Mouse (Mus musculus) intestine, postnatal 0 days (tissue): ENCODE data around the gene Frat1. TPM values are rescaled to one million over a fixed set of nuclear protein-coding genes. Genes with fewer than 3 reads are reported as not detected.
A peak's percentile ranks its signal among the peaks of the same experiment; 100 is the strongest.

Source experiments
- ATAC-seq: fragments of 200-750 bp; cut with Nextera tagmentation; 2 replicates; pipeline ENCODE4 v1.8.0; 2017; ENCODE audit warnings: mild to moderate bottlenecking, moderate TSS enrichment, moderate library complexity
- H3K27ac ChIP-seq: fragments of 300-500 bp; sonication (generic); 2 replicates; pipeline ENCODE4 v1.5.1; 2014; ENCODE audit warnings: mild to moderate bottlenecking, low read depth, low read length, moderate library complexity
- H3K27me3 ChIP-seq: fragments of 300-500 bp; sonication (generic); replicated peaks from 2 replicates; pipeline ENCODE4 v1.6.1; 2014; ENCODE audit warnings: low read length, mixed read lengths; ENCODE audit not compliant: control insufficient read depth, insufficient read depth
- H3K36me3 ChIP-seq: fragments of 300-500 bp; sonication (generic); 2 replicates; pipeline ENCODE4 v1.6.1; 2014; ENCODE audit warnings: mild to moderate bottlenecking, moderate library complexity; ENCODE audit not compliant: control insufficient read depth, insufficient read depth
- H3K4me1 ChIP-seq: fragments of 300-500 bp; sonication (generic); replicated peaks from 2 replicates; pipeline ENCODE4 v1.6.1; 2014; ENCODE audit warnings: antibody characterized with exemption, low read length, mixed read lengths; ENCODE audit not compliant: control insufficient read depth, insufficient read depth
- H3K4me2 ChIP-seq: fragments of 300-500 bp; sonication (generic); replicated peaks from 2 replicates; pipeline ENCODE4 v1.6.1; 2014; ENCODE audit warnings: low read depth, mild to moderate bottlenecking, moderate library complexity
- H3K4me3 ChIP-seq: fragments of 300-500 bp; sonication (generic); 2 replicates; pipeline ENCODE4 v1.5.1; 2014; ENCODE audit warnings: low read depth, low read length
- H3K9ac ChIP-seq: fragments of 300-500 bp; sonication (generic); 2 replicates; pipeline ENCODE4 v1.6.1; 2014; ENCODE audit warnings: mild to moderate bottlenecking, low read depth, low read length
- H3K9me3 ChIP-seq: fragments of 300-500 bp; sonication (generic); 2 replicates; pipeline ENCODE4 v1.6.1; 2016; ENCODE audit warnings: mixed run types; ENCODE audit not compliant: control insufficient read depth
- CTCF ChIP-seq: sonication (generic); IDR thresholded peaks from 2 replicates; pipeline ENCODE4 v1.5.1; 2016; ENCODE audit warnings: low read depth, mild to moderate bottlenecking, control low read depth, antibody characterized with exemption, moderate library complexity
- WGBS: fragments of 180-500 bp; shearing (Covaris S2); extraction: QIAGEN DNeasy Blood & Tissue Kit; methylation state at CpG from one replicate; pipeline ENCODE4 v1.1.7; 2014; 5-methylcytosine and 5-hydroxymethylcytosine counted together
- polyA plus RNA-seq: library from polyadenylated mRNA; unstranded; fragments of >200 nt; fragmentation: Nextera tagmentation; extraction: Ambion mirVana; gene quantifications from 2 replicates; pipeline ENCODE4 v1.2.1, GENCODE M21; 2015

Gene Frat1
- polyA plus RNA-seq, 1 experiment from 2014 or later = 8.3 TPM

DNA sequence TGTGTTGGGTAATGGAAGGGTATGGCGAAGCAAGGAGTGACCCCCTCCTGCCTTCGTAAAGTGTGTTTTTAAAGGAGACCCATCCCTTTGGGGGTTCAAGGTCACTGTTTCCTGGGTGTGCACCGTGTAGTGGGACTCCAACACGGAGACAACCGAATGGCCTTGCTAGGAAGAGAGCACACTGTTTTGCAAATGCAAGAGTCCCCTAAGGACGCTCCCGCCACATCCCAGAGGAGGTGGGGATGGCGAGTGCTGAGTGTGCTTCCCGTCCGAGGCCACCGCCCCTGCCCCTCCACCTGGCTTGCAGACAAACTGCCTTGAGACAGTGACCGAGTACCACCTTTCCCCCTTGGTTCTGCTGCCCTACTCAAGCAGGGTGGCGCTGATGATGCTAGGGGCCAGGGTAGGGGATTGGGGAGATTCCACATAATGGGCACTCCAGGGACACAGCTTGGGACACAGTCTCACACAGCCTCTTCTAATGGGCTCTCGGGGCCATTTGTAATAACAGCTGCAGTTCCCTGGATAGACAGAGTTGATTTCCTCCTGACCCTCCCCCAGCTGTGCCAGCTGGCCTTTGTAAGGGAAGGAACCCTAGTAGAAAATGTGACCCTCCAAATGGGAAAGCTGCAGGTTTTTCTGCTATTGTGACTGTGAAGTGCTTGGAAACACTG is 2.1 kb downstream of the Frat1 start:
- TF ChIP-seq CTCF = no peak
- 12% methylated on average over 14 of the region's 14 CpGs for WGBS
- H3K4me3 ChIP-seq = peak overlapping the region; percentile 65
- H3K27me3 ChIP-seq = no peaks in the 10 kb centered on the region
- peak overlapping the region; percentile 99 for H3K4me2 ChIP-seq
- ATAC-seq = no peak
- H3K4me1 ChIP-seq = 0 out of 2 replicates have a peak, but pooled peaks cover 5% of the 10 kb centered on the region
- no peaks in the 10 kb centered on the region for H3K36me3 ChIP-seq
- no peak overlapping the region; the same call in 1 of the 2 replicates for H3K9ac ChIP-seq
- H3K9me3 ChIP-seq = no peaks in the 10 kb centered on the region
- no peak overlapping the region for H3K27ac ChIP-seq

DNA sequence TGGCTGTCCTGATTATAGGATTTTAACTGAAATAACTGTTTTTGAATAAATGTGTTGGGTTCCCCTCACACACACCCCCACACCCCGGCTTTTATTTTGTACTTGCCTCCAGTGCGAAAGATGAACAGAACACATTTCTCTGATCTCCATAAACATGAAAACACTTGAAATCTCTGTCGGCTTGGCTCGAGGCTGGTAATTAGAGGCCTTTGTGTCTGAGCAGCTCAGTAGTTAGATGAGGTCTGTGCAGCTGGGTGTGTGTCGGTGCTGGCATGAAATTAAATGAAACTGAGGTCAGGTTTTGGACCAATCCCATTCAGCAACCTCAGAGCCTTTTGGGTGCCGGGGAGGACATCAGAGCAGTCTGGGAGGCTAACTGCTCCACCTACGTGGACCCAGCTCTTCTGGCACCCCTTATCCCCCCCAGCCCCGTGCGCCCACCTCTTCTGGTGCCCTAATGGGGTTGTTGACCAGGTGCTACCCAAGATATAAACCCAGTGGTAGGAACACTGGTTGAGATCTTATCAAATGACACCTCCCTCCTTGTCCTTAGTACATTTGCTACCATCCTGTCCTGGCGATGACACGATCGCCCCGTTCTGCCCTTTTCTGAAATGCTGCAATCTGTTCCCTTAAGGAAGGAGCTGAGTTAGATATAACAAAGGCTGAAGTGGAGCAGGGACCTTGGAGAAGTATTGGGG is 2.9 kb downstream of the Frat1 start:
- Histone ChIP-seq H3K36me3 (no peaks in the 10 kb centered on the region), H3K4me1 (0 out of 2 replicates have a peak, but pooled peaks cover 5% of the 10 kb centered on the region), H3K4me2 (peak overlapping the region; percentile 99), H3K27me3 (no peaks in the 10 kb centered on the region), H3K9ac (no peak overlapping the region), H3K4me3 (no peak overlapping the region), H3K9me3 (no peaks in the 10 kb centered on the region), H3K27ac (no peak overlapping the region)
- no peak for TF ChIP-seq CTCF
- ATAC-seq = no peak
- 74% methylated on average over 13 of the region's 13 CpGs for WGBS

- WGBS = 53% methylated on average over 6 of the region's 6 CpGs
- Histone ChIP-seq H3K27me3 (no peaks in the 10 kb centered on the region), H3K4me1 (0 out of 2 replicates have a peak, but pooled peaks cover 5% of the 10 kb centered on the region), H3K4me2 (no peak overlapping the region), H3K9me3 (no peaks in the 10 kb centered on the region), H3K4me3 (no peak overlapping the region), H3K36me3 (no peaks in the 10 kb centered on the region), H3K9ac (no peak overlapping the region), H3K27ac (no peak overlapping the region)
- no peak for ATAC-seq
- no peak for TF ChIP-seq CTCF
Measured at GRCm38 (mm10) chr19:41835407-41835806, 5.6 kb downstream of the Frat1 start.

- peak overlapping the region; percentile 47; the same call in 1 of the 2 replicates for H3K4me2 ChIP-seq
- under 1% methylated on average over 6 of the region's 6 CpGs for WGBS
Measured at GRCm38 (mm10) chr19:41835816-41836215, 6.0 kb downstream of the Frat1 start.

GRCm38 (mm10) chr19:41836719-41837118 is 6.9 kb downstream of the Frat1 start:
- H3K9me3 ChIP-seq = no peaks in the 10 kb centered on the region
- peaks cover under 1% of the 10 kb centered on the region; the same call in 1 of the 2 replicates for H3K4me1 ChIP-seq
- no peaks in the 10 kb centered on the region for H3K27me3 ChIP-seq
- H3K4me2 ChIP-seq = no peak overlapping the region
- 27% methylated on average over 3 of the region's 3 CpGs for WGBS
- H3K36me3 ChIP-seq = no peaks in the 10 kb centered on the region
- no peak for ATAC-seq
- no peak overlapping the region for H3K4me3 ChIP-seq
- no peak overlapping the region for H3K27ac ChIP-seq
- no peak for TF ChIP-seq CTCF
- no peak overlapping the region for H3K9ac ChIP-seq

More at GRCm38 (mm10) chr19:41835816-41836215, 6.0 kb downstream of the Frat1 start:
- Histone ChIP-seq H3K9me3 (no peaks in the 10 kb centered on the region), H3K27ac (no peak overlapping the region), H3K4me3 (no peak overlapping the region), H3K27me3 (no peaks in the 10 kb centered on the region), H3K4me1 (0 out of 2 replicates have a peak, but pooled peaks cover 5% of the 10 kb centered on the region), H3K9ac (no peak overlapping the region), H3K36me3 (no peaks in the 10 kb centered on the region)
- peak; percentile 56 for ATAC-seq
- no peak for TF ChIP-seq CTCF

DNA sequence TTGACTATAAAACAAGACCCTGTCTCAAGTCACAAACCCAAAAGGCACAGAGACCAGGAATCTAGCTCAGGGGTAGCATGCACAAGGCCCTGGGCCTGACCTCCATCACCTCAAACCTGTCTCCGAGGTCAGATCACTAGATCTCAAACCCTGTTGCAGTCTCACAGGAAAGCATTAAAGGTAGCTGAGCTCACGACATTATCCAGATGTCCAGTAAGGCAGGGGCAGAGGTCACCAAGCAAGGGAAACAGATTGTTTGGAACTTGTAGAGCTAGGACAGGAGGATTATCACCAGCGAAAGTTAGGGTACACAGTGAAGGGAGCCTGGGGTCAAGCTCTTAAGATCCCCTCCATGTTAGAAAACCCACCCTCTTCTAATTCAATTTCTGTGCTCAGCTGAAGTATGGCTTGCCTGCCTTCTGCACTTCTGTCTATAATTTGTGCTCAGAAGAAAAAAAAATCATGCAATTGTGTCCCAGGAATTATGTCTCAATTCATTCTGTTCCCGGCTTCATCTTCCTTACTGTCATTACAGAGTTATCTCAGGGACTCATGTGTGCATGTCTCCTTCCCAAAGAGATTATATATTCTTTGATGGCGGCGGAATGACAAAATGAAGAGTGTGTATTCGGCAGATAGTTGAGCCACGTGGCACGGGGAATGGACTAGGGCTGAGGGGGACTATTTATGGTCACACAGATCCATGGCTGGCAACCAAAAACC is 7.6 kb downstream of the Frat1 start:
- H3K4me2 ChIP-seq = peak overlapping the region; percentile 51
- H3K9ac ChIP-seq = no peak overlapping the region
- WGBS = 23% methylated on average over 9 of the region's 9 CpGs
- H3K36me3 ChIP-seq = no peaks in the 10 kb centered on the region
- no peaks in the 10 kb centered on the region for H3K9me3 ChIP-seq
- no peaks in the 10 kb centered on the region; the same call in 1 of the 2 replicates for H3K4me1 ChIP-seq
- no peaks in the 10 kb centered on the region for H3K27me3 ChIP-seq
- TF ChIP-seq CTCF = no peak
- H3K4me3 ChIP-seq = peak overlapping the region; percentile 11; the same call in 1 of the 2 replicates
- H3K27ac ChIP-seq = peak overlapping the region; percentile 66
- 0 out of 2 replicates have a peak, but pooled peaks have one; percentile 2 for ATAC-seq
